Mouse (Mus musculus): ENCODE data around the gene Tex21. TPM values are rescaled to one million over a fixed set of nuclear protein-coding genes. Genes with fewer than 3 reads are reported as not detected.

Gene Tex21
- total and polyA plus RNA-seq, 2 experiments from 2014 or later: 0.11 TPM; not detected in 1

GRCm38 (mm10) chr12:76265001-76265400 is 18.5 kb upstream of the Tex21 start:
- TF ChIP-seq EP300 (IDR thresholded peaks at IDR 0.05; ENCODE audit: low read depth) (no peak), CTCF (IDR thresholded peaks at IDR 0.05; ENCODE audit: low read depth) (no peak)
- H3K9me3 ChIP-seq (replicated peaks; ENCODE audit: control insufficient read depth, low read length): no peaks in the 10 kb centered on the region
- no peak overlapping the region for H3K4me2 ChIP-seq (ENCODE audit: low read depth, low read length)
- H3K9ac ChIP-seq (replicated peaks; ENCODE audit: low read depth, low read length): no peak overlapping the region
- ATAC-seq (ENCODE audit: insufficient read depth, low read depth): no peak
- no peaks in the 10 kb centered on the region for H3K27me3 ChIP-seq (ENCODE audit: control insufficient read depth, insufficient read depth, low read length)
- no peak for DNase-seq (ENCODE audit: low spot score)
- no peaks in the 10 kb centered on the region; the same call in 1 of the 2 replicates for H3K36me3 ChIP-seq (replicated peaks; ENCODE audit: control insufficient read depth, insufficient read depth, low read length)
- no peak overlapping the region for H3K27ac ChIP-seq (ENCODE audit: low read depth)
- no peak overlapping the region for H3K4me3 ChIP-seq (ENCODE audit: low read depth, low read length)
- WGBS: 66% methylated on average over 6 of the region's 6 CpGs
- peaks cover 6% of the 10 kb centered on the region for H3K4me1 ChIP-seq (ENCODE audit: control insufficient read depth, insufficient read depth)

- ATAC-seq (ENCODE audit: insufficient read depth, low read depth) (no peak), DNase-seq (ENCODE audit: low spot score) (no peak)
- peak overlapping the region; percentile 11; the same call in 1 of the 2 replicates for H3K27ac ChIP-seq (ENCODE audit: low read depth)
- 74% methylated on average over 9 of the region's 9 CpGs for WGBS
- no peaks in the 10 kb centered on the region for H3K27me3 ChIP-seq (ENCODE audit: control insufficient read depth, insufficient read depth, low read length)
- no peaks in the 10 kb centered on the region for H3K9me3 ChIP-seq (replicated peaks; ENCODE audit: control insufficient read depth, low read length)
- H3K36me3 ChIP-seq (replicated peaks; ENCODE audit: control insufficient read depth, insufficient read depth, low read length): no peaks in the 10 kb centered on the region; the same call in 1 of the 2 replicates
- no peak overlapping the region for H3K4me3 ChIP-seq (ENCODE audit: low read depth, low read length)
- H3K4me2 ChIP-seq (ENCODE audit: low read depth, low read length): no peak overlapping the region
- no peak for TF ChIP-seq EP300 (IDR thresholded peaks at IDR 0.05; ENCODE audit: low read depth)
- TF ChIP-seq CTCF (IDR thresholded peaks at IDR 0.05; ENCODE audit: low read depth): no peak
- no peak overlapping the region for H3K9ac ChIP-seq (replicated peaks; ENCODE audit: low read depth, low read length)
- peaks cover 6% of the 10 kb centered on the region for H3K4me1 ChIP-seq (ENCODE audit: control insufficient read depth, insufficient read depth)
These were observed 17.9 kb upstream of the Tex21 start for GRCm38 (mm10) chr12:76264325-76264965.

- Histone ChIP-seq H3K4me2 (ENCODE audit: low read depth, low read length) (no peak overlapping the region), H3K27me3 (ENCODE audit: control insufficient read depth, insufficient read depth, low read length) (no peaks in the 10 kb centered on the region), H3K27ac (ENCODE audit: low read depth) (peak overlapping the region; percentile 11; the same call in 1 of the 2 replicates), H3K9me3 (replicated peaks; ENCODE audit: control insufficient read depth, low read length) (no peaks in the 10 kb centered on the region), H3K36me3 (replicated peaks; ENCODE audit: control insufficient read depth, insufficient read depth, low read length) (no peaks in the 10 kb centered on the region; the same call in 1 of the 2 replicates), H3K9ac (replicated peaks; ENCODE audit: low read depth, low read length) (no peak overlapping the region), H3K4me3 (ENCODE audit: low read depth, low read length) (no peak overlapping the region), H3K4me1 (ENCODE audit: control insufficient read depth, insufficient read depth) (peaks cover 6% of the 10 kb centered on the region)
- ATAC-seq (ENCODE audit: insufficient read depth, low read depth): no peak
- no peak for TF ChIP-seq CTCF (IDR thresholded peaks at IDR 0.05; ENCODE audit: low read depth)
- no peak for TF ChIP-seq EP300 (IDR thresholded peaks at IDR 0.05; ENCODE audit: low read depth)
- WGBS: 93% methylated on average over 1 of the region's 1 CpGs
- DNase-seq (ENCODE audit: low spot score): no peak
These were observed 17.3 kb upstream of the Tex21 start for GRCm38 (mm10) chr12:76263876-76264275.

GRCm38 (mm10) chr12:76262918-76263317 is 16.4 kb upstream of the Tex21 start:
- H3K9ac ChIP-seq (replicated peaks; ENCODE audit: low read depth, low read length): no peak overlapping the region
- peaks cover 6% of the 10 kb centered on the region for H3K4me1 ChIP-seq (ENCODE audit: control insufficient read depth, insufficient read depth)
- H3K4me2 ChIP-seq (ENCODE audit: low read depth, low read length): no peak overlapping the region
- H3K27ac ChIP-seq (ENCODE audit: low read depth): no peak overlapping the region
- no peaks in the 10 kb centered on the region; the same call in 1 of the 2 replicates for H3K36me3 ChIP-seq (replicated peaks; ENCODE audit: control insufficient read depth, insufficient read depth, low read length)
- DNase-seq (ENCODE audit: low spot score) (no peak), ATAC-seq (ENCODE audit: insufficient read depth, low read depth) (no peak)
- WGBS: 86% methylated on average over 4 of the region's 4 CpGs
- TF ChIP-seq CTCF (IDR thresholded peaks at IDR 0.05; ENCODE audit: low read depth) (no peak), EP300 (IDR thresholded peaks at IDR 0.05; ENCODE audit: low read depth) (no peak)
- H3K27me3 ChIP-seq (ENCODE audit: control insufficient read depth, insufficient read depth, low read length): no peaks in the 10 kb centered on the region
- no peaks in the 10 kb centered on the region for H3K9me3 ChIP-seq (replicated peaks; ENCODE audit: control insufficient read depth, low read length)
- H3K4me3 ChIP-seq (ENCODE audit: low read depth, low read length): no peak overlapping the region

GRCm38 (mm10) chr12:76261556-76261955 is 15.0 kb upstream of the Tex21 start:
- Histone ChIP-seq H3K9me3 (replicated peaks; ENCODE audit: control insufficient read depth, low read length) (no peaks in the 10 kb centered on the region), H3K9ac (replicated peaks; ENCODE audit: low read depth, low read length) (no peak overlapping the region), H3K36me3 (replicated peaks; ENCODE audit: control insufficient read depth, insufficient read depth, low read length) (no peaks in the 10 kb centered on the region; the same call in 1 of the 2 replicates), H3K4me3 (ENCODE audit: low read depth, low read length) (no peak overlapping the region), H3K4me1 (ENCODE audit: control insufficient read depth, insufficient read depth) (peaks cover 6% of the 10 kb centered on the region), H3K27ac (ENCODE audit: low read depth) (no peak overlapping the region), H3K4me2 (ENCODE audit: low read depth, low read length) (no peak overlapping the region), H3K27me3 (ENCODE audit: control insufficient read depth, insufficient read depth, low read length) (no peaks in the 10 kb centered on the region)
- TF ChIP-seq EP300 (IDR thresholded peaks at IDR 0.05; ENCODE audit: low read depth): no peak
- no peak for TF ChIP-seq CTCF (IDR thresholded peaks at IDR 0.05; ENCODE audit: low read depth)
- 82% methylated on average over 4 of the region's 4 CpGs for WGBS
- DNase-seq (ENCODE audit: low spot score) (no peak), ATAC-seq (ENCODE audit: insufficient read depth, low read depth) (no peak)

- 88% methylated on average over 3 of the region's 3 CpGs for WGBS
- Histone ChIP-seq H3K4me3 (ENCODE audit: low read depth, low read length) (no peak overlapping the region), H3K36me3 (replicated peaks; ENCODE audit: control insufficient read depth, insufficient read depth, low read length) (no peaks in the 10 kb centered on the region), H3K27me3 (ENCODE audit: control insufficient read depth, insufficient read depth, low read length) (no peaks in the 10 kb centered on the region), H3K27ac (ENCODE audit: low read depth) (no peak overlapping the region), H3K9ac (replicated peaks; ENCODE audit: low read depth, low read length) (no peak overlapping the region), H3K4me1 (ENCODE audit: control insufficient read depth, insufficient read depth) (peaks cover 10% of the 10 kb centered on the region), H3K4me2 (ENCODE audit: low read depth, low read length) (no peak overlapping the region), H3K9me3 (replicated peaks; ENCODE audit: control insufficient read depth, low read length) (no peaks in the 10 kb centered on the region)
- TF ChIP-seq CTCF (IDR thresholded peaks at IDR 0.05; ENCODE audit: low read depth): no peak
- no peak for TF ChIP-seq EP300 (IDR thresholded peaks at IDR 0.05; ENCODE audit: low read depth)
- DNase-seq (ENCODE audit: low spot score): no peak
- ATAC-seq (ENCODE audit: insufficient read depth, low read depth): no peak
These were observed 14.1 kb upstream of the Tex21 start for GRCm38 (mm10) chr12:76260673-76261072.

All from heart, postnatal 0 days (tissue).